Mouse (Mus musculus) adrenal gland, adult (tissue): ENCODE results near the gene Etfrf1.

Experiments used
- DNase-seq, 2 experiments: peaks; one replicate each; pipeline ENCODE4 v3.0.0; 2022 to 2023; ENCODE audit warnings: low spot score in 1 of 2; ENCODE audit not compliant: inconsistent age in 2 of 2

The Etfrf1 gene

DNA sequence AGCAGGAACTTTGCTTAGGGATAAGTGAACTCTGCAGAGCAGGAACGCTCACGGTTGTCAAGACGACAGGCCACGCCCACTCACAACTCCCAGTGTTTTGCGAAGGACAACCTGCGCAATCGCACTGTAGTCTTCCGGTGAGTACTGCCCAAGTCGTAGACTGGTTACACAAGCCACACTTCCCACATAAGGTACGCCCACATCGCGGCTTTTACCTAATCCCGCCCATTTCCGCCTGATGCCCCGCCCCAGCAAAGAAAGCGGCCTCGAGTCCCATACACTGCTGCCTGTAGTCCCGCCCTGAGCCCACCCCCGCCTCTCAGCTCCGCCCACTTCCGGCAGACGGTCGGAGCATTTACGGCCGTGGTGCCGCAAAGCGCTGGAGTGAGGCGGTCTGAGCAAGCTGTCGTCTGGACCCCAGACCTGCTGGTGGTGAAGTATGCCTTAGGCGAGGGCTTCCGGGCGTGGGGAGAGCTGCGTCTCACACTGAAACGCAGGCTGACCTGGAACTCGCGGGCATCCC is at the start of gene Etfrf1, which contains the start of gene Casc1:
TSS of gene Etfrf1 (plus strand) at position 319 of the 523 bp plus-strand sequence.
TSS of gene Casc1 (minus strand) at position 190 of the 523 bp plus-strand sequence.
- DNase-seq = peak; percentile 99

DNA sequence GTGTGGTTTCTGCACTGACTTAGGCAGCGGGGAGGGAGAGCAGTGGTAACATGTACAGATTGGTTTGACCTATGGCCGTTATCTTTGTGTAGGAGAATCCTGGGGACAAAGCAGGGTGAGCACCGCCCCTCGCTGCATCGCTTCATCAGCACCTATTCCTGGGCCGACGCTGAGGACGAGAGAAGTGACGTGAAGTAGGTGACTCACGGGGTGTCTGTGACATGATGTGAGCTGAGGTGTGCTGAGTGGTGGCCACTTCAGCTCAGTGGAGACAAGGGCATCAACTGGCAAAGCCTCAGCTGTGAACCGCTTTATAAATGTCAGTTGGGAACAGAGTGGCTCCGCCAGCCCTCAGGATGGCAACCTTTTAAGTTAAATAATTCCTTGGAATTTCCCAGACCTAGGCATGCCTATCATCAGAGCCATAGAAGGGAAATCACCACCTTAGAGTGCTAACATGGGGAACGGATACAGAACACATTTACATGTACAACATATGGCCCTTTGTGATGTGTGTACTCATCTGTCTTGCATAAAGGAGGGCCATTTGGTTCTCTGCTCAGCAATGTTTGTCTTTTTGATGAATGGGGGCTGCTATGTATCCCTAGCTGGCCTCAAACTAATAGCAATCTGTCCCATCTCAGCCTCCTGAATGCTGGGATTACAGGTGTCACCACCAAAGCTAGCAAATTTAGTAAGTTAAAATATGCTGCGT is 38.9 kb upstream of the Etfrf1 start:
- no peak for DNase-seq

DNA sequence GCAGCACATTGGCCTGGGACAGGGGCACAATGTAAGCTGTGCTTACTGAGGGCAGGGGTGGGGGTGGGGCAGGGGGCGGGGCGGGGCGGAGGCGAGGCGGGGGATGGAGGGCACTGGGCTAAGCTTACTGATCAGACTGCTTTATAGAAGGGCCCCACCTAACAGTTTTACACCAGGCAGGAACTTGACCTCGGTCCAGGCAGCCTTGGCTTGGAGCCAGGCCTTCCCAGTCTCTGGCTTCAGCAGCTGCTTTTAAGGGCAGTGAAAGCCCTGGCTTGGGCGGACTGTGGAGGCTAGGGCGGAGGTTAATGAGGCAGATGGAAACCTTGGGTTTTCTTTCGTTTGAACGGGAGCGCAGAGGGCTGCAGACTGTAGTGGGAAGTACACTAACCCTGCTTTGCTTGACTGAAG is 37.1 kb upstream of the Etfrf1 start:
- DNase-seq = peak; percentile 89 to 95

DNA sequence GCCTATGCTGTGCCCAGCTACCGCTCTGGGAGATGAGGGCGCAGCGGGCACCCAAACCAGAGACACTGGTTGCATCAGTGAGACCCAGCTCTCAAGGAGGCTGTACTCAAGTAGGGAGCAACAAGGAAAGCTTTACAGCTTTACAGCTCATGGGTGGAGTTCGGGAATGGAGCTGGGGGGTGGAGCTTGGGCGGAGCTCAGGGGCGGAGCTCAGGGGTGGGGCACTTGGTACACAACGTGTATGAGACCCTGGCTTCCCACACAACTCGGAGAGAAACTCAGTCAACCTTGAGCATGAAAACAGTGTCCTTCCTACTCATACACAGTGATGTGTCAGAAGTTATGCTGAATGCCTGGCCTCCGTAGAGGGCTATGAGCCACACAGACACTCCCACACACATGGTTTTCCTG is 35.4 kb upstream of the Etfrf1 start:
- DNase-seq = peak; percentile 71 to 84

DNA sequence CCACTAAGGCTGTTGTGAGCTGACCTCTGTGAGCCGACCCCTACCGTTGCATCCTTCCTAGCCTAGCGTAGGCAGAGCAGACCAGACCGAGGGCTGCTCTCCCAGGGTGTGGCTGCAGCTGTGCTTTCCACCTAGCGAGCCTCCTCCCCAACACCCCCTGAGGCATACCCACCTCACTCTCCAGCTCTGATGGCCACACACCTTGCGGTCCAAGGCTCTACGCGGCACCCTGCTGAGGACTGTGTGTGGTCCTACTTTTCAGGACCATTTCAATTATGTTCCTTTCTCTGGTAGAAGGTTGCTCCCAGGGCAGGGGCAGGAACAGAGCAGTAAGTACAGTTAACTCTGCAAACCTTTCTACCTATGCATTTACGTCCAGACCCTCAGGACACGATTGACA is 34.5 kb upstream of the Etfrf1 start:
- DNase-seq = no peak

DNA sequence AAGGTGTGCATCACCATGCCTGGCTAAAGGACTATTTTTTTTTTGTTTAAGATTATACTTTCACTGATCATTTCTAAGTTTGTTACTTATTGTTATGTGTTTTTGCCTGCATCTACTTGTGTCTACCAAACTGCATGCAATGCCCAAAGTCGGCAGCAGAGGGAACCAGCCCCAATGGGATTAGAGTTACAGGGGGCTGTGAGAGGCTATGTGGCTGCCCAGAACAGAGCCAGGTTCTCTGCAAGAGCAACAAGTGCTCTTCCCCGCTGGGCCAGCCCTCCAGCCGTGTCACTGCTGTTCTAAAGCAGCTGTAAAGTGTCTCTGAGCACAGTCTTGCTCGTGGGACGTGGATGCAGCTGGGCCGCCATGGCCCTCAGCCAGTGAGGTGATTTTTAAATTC is 31.3 kb upstream of the Etfrf1 start:
- peak; percentile 42 to 79 for DNase-seq

DNA sequence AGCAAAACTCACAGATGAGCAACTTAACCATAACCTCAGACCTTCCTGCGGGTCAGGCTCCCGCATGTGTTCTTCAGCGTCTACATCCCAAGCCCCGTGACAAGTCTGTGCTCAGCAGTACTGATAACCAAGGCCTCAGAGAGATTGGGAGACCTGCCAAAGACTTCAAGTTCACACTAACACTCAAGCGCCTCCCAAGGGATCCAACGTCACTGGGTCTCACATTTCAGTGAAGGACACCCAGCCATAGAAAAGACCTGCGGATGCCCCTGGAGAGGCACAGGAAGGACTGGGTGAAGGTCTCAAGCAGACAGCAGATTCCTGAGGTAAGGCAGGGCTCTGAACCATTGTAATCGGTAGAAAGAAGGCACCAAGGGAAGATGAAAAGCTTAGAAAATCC is 28.9 kb upstream of the Etfrf1 start:
- DNase-seq = peak; percentile 79 to 93

DNA sequence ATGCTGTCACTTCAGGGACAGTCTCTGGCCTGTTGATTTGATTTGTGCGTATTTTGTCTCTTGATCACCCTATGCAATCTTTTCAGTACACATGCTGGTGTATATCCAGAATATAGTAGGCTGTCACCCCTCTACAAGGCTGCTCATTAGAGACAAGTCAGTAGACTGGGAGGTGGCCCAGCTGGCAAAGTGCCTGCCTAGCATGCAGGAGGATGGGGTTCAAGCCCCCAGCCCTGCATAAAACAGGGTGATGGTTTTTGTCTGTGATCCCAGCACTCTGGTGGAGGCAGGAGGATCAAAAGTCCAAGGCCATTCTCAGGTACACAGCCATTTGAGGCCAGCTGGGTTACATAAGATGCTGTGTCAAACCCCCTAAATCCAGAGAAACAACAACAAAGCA is 24.8 kb upstream of the Etfrf1 start:
- no peak for DNase-seq

DNA sequence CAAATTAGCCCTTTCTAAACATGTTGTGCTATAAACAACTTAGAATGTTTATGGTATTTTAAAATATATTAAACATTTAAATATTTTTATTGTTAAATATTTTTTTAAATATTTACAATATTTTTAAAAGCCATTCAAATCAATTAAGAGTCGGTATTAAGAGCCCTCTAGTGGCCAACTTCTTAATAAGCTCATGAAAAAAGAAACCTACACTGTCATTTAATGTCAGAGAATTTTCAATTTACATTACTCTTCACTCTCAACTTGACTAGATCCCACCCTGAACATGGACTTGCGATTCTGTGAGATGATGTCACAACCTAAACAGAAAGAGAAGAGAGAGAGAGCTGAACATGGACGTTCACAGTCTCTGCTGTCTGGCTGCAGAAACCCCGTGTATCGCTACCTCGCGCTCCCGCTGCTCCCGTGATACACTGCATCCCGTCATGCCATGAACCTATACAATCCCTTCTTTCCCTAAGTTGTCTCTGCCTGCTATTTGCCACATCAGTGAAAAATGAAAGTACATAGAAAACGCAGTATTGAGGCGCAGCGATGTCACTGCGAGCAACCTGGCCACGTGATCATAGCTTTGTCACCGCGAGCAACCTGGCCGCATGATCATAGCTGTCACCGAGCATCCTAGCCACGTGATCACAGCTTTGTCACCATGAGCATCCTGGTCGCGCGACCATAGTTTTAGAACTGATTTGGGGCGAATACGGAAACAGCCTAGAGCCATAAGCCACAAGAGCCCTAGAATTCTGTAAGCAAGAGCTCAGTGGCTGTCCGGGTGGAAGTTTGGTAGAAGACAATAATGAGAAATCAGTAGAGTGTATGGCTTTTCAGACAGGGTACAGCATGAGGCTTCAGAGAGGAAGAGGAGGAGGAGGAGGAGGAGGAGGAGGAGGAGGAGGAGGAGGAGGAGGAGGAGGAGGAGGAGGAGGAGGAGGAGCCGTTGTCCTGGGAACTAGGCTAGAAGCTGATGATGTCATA is 23.5 kb upstream of the Etfrf1 start:
- DNase-seq = peak; percentile 23 to 77

DNA sequence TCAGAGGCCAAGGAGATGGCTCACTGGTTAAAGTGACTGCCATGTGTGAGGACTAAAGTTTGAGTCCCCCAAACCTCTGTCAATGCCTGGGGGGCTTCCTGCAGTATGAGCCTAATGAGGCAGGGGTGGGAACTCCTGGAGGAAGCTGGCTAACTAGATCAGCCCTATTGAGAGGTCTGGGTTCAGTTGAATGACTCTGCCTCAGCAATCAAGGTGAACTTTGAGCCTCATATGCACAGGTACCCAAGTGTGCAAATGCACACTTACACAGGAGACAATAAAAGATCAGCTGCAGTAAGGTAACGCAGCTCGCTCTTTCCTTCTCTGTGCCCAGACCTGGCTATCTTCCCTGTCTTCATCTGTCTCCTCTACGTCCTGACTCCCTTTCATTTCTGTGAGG is 17.9 kb upstream of the Etfrf1 start:
- DNase-seq = no peak

DNA sequence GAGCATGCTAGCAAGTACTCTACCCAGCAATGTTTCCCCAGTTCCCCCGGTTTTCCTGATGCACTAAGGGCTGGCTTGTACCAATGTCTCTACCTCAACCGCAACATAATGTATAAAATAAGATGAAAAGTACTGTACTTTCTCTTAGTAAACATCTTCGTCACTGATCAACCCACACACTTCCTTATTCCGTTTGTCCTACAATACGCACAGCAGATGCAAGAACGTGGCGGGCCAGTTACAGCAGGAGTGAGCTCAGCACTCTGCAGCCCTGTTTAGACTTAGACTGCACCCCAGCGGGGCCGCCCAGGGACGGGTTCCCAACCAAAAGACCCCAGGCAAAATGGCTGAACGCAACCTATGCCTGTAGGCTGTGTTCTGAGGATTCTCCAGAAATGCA is 17.5 kb upstream of the Etfrf1 start:
- DNase-seq = no peak

DNA sequence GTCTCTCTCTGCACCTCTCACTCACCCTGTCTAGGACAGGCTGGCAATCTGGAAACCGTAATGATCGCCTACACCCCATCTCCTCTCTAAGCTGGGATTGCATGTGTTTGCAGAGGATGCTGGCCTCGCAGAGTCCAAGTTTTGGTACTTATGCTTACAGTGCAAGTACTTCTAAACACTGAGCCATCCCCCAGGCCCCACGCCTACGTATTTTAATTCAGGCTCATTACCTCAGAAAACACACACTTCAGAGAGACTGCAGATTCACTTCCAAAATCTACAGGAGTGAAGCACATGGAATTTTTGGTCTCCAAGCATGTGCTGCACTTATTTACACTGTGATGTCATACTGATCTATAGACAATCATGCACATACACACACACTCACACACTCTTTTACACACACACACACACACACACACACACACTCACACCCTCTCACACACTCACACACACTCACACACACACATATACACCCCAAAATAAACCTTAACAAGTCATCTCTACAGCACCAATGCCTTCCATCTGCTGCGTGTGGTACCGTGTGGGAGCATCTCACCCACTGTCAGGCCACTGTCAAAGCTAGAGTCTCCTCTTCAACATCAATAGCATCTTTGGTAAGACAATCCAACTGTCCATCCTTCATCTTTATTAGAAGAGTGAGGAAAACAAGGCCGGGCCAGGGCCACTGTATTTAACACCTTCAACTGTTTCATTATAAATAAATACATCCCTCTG is 12.8 kb upstream of the Etfrf1 start:
- DNase-seq = no peak

DNA sequence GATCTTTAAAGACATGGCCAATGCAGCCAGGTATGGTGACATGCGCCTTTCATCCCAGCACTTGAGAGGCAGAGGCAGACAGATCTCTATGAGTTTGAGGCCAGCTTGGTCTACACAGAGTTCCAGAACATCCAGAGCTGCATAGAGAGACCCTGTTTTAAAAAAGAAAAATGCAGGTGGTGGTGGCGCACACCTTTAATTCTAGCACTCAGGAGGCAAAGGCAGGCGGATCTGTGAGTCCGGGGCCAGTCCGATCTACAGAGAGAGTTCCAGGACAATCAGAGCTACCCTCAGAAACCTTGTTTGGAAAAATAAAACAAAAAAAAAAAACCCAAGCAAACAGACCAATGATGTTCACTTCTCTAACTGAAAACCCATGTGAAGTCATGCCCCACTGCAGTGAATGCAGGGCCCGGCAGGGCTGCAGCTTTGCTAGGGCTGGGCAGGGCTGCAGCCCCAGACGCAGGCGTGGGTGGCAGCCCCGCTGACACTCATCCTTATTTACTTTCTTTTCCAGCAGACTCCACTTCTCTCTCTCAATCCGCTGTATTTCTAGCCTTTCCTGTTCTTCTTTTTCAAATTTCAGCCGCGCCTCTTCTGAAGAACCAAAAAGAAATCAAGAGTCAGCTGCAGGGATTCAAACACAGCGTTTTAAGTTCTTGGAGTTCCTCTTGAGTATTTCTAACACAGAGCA is 8.4 kb upstream of the Etfrf1 start:
- DNase-seq = no peak

DNA sequence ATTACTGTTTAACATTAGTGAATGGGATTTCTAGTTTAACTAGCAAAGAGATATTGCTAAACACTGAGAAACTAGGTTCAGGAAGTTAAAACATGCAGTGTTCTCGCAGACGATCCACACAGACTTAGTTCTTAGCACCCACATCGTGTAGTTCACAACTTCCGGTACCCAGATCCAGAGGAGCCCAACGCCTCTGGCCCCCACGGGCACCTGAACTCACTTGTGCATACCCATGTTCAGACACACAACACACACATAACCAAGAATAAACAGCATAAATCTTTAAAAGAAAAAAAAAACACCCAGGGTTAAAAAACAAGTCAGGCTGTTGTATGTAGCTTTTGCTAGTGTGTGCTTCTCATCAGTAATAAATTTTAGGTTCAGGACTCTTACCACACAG is 6.5 kb upstream of the Etfrf1 start:
- no peak for DNase-seq

DNA sequence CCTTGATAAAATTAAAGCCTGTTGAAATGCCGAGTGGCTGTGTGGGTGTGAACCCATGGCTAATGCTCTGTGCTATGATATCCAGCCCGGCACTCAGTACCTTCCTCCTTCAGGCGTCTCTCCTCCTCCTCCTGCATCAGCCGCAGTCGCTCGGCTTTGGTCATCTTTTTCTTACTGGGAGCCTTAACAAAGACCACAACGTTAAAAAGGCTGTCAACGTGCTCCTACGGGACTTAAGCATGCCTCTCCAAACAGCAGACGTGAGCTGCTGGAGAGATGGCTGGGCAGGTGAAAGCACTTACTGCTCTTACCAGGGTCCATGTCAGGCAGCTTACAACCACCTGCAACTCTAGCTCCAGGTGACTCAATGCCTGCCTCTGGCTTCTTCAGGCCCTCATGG is 5.8 kb upstream of the Etfrf1 start:
- DNase-seq = no peak

DNA sequence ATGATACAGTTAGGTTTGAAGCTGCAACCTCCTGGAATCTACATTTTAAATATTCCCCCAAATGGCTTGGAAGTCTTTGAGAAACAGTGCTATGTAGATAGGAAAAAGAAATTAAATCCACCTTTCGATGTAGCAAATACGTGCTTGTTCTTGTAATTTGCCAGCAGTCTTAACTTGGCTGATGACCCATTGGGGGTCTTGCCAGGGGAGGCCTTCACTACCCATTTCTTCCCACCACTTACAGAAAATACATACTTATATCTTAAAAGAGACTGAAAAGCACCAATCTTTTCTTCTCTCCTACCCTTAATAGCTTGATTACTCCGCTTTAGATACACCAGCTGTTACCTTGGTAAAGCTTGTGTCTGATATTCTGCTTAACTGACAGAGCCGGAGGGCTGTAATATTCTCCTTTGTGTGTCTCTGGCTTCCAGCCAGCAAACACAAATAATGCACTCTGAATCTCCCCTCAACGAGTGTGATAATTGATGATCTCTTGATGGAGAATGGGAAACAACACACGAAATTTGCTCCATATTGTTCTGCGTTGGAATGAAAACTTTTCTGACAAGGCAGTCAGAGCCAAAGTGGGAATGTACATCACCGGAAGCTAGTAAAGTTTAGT is 766 bp upstream of the Etfrf1 start:
- peak in 1 of 2 experiments; percentile 49 for DNase-seq

DNA sequence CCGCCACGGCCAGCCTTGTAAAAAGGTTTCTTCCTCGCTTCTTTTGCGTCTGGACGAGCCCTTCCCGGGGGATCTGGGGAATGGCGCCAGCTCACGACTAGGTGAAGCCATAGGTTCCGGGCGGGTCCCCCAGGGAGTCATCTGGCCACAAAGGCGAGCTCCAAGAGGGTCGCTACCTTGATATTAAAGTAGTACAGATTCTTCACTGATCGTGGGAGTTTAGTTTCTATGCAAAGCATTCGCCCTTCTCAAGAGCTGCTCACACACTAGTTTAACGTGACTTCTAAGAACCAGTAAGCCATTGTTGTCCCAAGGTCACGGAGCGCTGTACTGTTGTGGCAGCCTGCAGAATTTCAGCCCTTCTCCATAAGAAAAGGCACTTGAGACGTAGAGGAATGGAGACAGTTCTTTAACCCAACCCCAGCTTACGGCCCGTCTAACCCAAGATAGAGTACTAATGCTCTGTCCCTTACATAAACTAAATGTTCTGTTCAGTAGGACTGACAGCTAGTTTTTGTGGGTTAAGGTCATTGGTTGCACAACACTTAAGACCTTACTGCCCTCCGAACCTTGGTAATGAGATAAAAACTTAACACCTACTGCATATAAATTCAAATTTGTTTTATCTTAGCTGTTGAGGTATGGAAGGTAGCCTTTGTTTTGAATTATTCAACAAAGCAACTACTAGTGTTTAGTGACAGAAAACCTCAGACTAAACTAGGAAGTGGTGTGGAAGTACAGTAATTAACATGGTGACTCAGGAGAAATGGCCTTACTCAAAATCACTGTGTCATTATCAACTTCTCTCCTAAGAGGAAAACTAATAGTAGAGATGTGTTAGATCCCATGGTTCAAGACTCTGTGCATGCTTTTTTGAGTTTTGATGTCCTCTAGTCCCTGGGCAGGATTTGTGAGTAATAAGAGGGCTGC is 707 bp downstream of the Etfrf1 start:
- peak in 1 of 2 experiments; percentile 80 for DNase-seq

DNA sequence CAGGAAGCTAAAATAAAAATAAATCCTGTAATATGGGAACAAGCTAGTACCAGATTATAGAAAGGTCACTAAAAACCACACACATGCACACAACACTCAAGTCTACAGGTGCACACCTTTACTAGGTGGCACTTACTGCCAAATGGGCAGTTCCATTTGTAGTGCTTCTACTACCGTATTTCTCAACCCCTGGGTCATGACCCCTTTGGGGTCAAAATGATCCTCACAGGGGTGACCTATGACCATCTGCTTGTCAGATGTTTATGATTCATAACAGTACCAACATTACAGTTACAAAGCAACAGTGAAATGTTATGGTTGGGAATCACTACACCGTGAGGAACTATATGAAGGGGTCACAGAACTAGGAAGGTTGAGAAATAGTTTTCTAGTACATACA is 3.0 kb downstream of the Etfrf1 start:
- no peak for DNase-seq

DNA sequence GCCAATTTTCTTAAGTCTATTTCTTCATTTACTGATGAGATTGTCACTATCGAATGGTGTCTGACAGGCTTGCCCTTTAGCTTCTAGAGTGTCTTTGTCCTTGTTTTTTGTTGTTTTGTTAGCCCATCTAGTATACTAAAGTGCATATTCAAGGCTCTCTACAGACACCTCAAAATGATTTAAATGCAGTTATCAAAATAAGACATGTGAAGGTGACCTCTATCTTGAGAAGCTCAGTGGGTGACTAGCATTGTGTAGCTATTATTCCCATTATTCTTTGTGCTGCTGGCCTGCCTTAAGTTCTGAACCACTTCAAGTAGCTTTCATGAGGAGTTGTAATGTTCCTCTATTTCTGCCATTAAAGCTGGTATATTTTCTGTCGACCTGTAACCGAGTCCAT is 4.9 kb downstream of the Etfrf1 start:
- DNase-seq = no peak
